Mouse (Mus musculus) lung, embryonic 14.5 days (tissue): ENCODE measurements around the gene Ccdc169. TPM values are rescaled to one million over a fixed set of nuclear protein-coding genes. Genes with fewer than 3 reads are reported as not detected.

Source experiments
- ATAC-seq: fragments of 200-750 bp; cut with Nextera tagmentation; 2 replicates; pipeline ENCODE4 v1.8.0; 2017; ENCODE audit warnings: mild to moderate bottlenecking, moderate TSS enrichment, moderate library complexity; ENCODE audit not compliant: insufficient read depth
- DNase-seq: peaks from one replicate; pipeline ENCODE4 v3.0.0-alpha.2; 2015
- H3K27ac ChIP-seq: fragments of 300-500 bp; sonication (generic); 2 replicates; pipeline ENCODE4 v1.5.1; 2014; ENCODE audit warnings: low read depth, mild to moderate bottlenecking, moderate library complexity
- H3K27me3 ChIP-seq: fragments of 300-500 bp; sonication (generic); 2 replicates; pipeline ENCODE4 v1.6.1; 2014; ENCODE audit warnings: low read length, control low read depth; ENCODE audit not compliant: insufficient read depth
- H3K36me3 ChIP-seq: fragments of 300-500 bp; sonication (generic); 2 replicates; pipeline ENCODE4 v1.6.1; 2014; ENCODE audit warnings: control low read depth; ENCODE audit not compliant: insufficient read depth
- H3K4me1 ChIP-seq: fragments of 300-500 bp; sonication (generic); 2 replicates; pipeline ENCODE4 v1.6.1; 2014; ENCODE audit warnings: antibody characterized with exemption, control low read depth; ENCODE audit not compliant: insufficient read depth
- H3K4me2 ChIP-seq: fragments of 300-500 bp; sonication (generic); 2 replicates; pipeline ENCODE4 v1.6.1; 2014; ENCODE audit warnings: mild to moderate bottlenecking
- H3K4me3 ChIP-seq: fragments of 300-500 bp; sonication (generic); 2 replicates; pipeline ENCODE4 v1.5.1; 2014; ENCODE audit warnings: low read depth, low read length
- H3K9ac ChIP-seq: fragments of 300-500 bp; sonication (generic); 2 replicates; pipeline ENCODE4 v1.6.1; 2014
- H3K9me3 ChIP-seq: fragments of 300-500 bp; sonication (generic); 2 replicates; pipeline ENCODE4 v1.6.1; 2016; ENCODE audit warnings: low read depth, low read length, control low read depth
- CTCF ChIP-seq: IDR thresholded peaks from 2 replicates; pipeline ENCODE4 v1.5.1; 2016; ENCODE audit warnings: antibody characterized with exemption, low read depth
- WGBS: fragments of 180-500 bp; shearing (Covaris S2); extraction: QIAGEN DNeasy Blood & Tissue Kit; methylation state at CpG from one replicate; pipeline ENCODE4 v1.1.7; 2014; 5-methylcytosine and 5-hydroxymethylcytosine counted together
- polyA plus RNA-seq: library from polyadenylated mRNA; unstranded; fragments of >200 nt; fragmentation: Nextera tagmentation; extraction: Ambion mirVana; gene quantifications from 2 replicates; pipeline ENCODE4 v1.2.1, GENCODE M21; 2014

The Ccdc169 gene
- polyA plus RNA-seq, 1 experiment from 2014 or later: not detected

GRCm38 (mm10) chr3:55161144-55161543 lies 24.0 kb downstream of the Ccdc169 start:
- Histone ChIP-seq H3K4me3 (no peak overlapping the region), H3K9ac (no peak overlapping the region), H3K9me3 (no peaks in the 10 kb centered on the region), H3K36me3 (no peaks in the 10 kb centered on the region), H3K4me1 (no peaks in the 10 kb centered on the region), H3K4me2 (no peak overlapping the region), H3K27me3 (no peaks in the 10 kb centered on the region), H3K27ac (no peak overlapping the region)
- DNase-seq: no peak
- no peak for ATAC-seq
- 78% methylated on average over 7 of the region's 7 CpGs for WGBS
- no peak for TF ChIP-seq CTCF

- no peak overlapping the region for H3K27ac ChIP-seq
- no peaks in the 10 kb centered on the region for H3K36me3 ChIP-seq
- no peak for TF ChIP-seq CTCF
- no peaks in the 10 kb centered on the region for H3K9me3 ChIP-seq
- no peak overlapping the region for H3K4me3 ChIP-seq
- no peak overlapping the region for H3K4me2 ChIP-seq
- 58% methylated on average over 4 of the region's 4 CpGs for WGBS
- ATAC-seq (no peak), DNase-seq (no peak)
- H3K9ac ChIP-seq: no peak overlapping the region
- H3K4me1 ChIP-seq: no peaks in the 10 kb centered on the region
- no peaks in the 10 kb centered on the region for H3K27me3 ChIP-seq
Observed at GRCm38 (mm10) chr3:55163510-55163909, 26.4 kb downstream of the Ccdc169 start.

DNA sequence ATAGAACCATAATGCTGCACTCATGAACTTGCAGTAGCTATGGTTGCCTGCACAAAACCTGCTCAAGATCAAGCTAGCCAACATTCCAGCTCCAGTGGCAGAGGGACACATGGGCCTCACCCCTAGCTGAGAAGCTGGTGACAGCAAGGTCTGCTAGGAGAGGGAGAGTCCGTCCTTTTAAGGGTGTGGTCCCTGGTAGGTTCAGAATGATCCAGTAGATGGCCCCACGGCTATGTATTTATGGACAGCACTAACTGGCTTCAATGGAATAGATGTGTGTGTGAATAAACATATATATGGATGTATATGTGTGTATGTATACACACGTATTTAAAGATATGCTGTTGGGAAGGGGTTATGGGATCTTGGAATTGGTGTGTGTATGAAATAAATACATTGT lies 35.3 kb downstream of the Ccdc169 start:
- TF ChIP-seq CTCF: no peak
- ATAC-seq (no peak), DNase-seq (no peak)
- H3K4me1 ChIP-seq: no peaks in the 10 kb centered on the region
- no peaks in the 10 kb centered on the region for H3K27me3 ChIP-seq
- no peak overlapping the region for H3K9ac ChIP-seq
- no peak overlapping the region for H3K27ac ChIP-seq
- 63% methylated on average over 3 of the region's 3 CpGs for WGBS
- no peak overlapping the region for H3K4me3 ChIP-seq
- H3K9me3 ChIP-seq: no peaks in the 10 kb centered on the region
- H3K36me3 ChIP-seq: no peaks in the 10 kb centered on the region
- no peak overlapping the region for H3K4me2 ChIP-seq

- Histone ChIP-seq H3K9me3 (no peaks in the 10 kb centered on the region), H3K9ac (no peak overlapping the region), H3K4me1 (no peaks in the 10 kb centered on the region), H3K36me3 (no peaks in the 10 kb centered on the region), H3K27me3 (no peaks in the 10 kb centered on the region), H3K4me3 (no peak overlapping the region), H3K4me2 (no peak overlapping the region), H3K27ac (no peak overlapping the region)
- no peak for ATAC-seq
- WGBS: 38% methylated on average over 6 of the region's 6 CpGs
- TF ChIP-seq CTCF: no peak
- DNase-seq: no peak
Observed at GRCm38 (mm10) chr3:55177271-55177670, 40.1 kb downstream of the Ccdc169 start.

- H3K9me3 ChIP-seq: no peaks in the 10 kb centered on the region
- H3K27me3 ChIP-seq: no peaks in the 10 kb centered on the region
- no peak within 1 kb of the TSS for H3K4me3 ChIP-seq
- DNase-seq (no peak), ATAC-seq (no peak)
- H3K27ac ChIP-seq: no peak within 1 kb of the TSS
- H3K9ac ChIP-seq: no peak within 1 kb of the TSS
- no peaks in the 10 kb centered on the region for H3K36me3 ChIP-seq
- 90% methylated on average over 22 of the region's 22 CpGs for WGBS
- H3K4me1 ChIP-seq: no peaks in the 10 kb centered on the region
- TF ChIP-seq CTCF: no peak
- H3K4me2 ChIP-seq: no peak within 1 kb of the TSS
Observed at GRCm38 (mm10) chr3:55181766-55182165, 44.6 kb downstream of the Ccdc169 start, which contains the start of gene Sohlh2. Gene Sohlh2, plus strand, starts transcription at chr3:55182028.

DNA sequence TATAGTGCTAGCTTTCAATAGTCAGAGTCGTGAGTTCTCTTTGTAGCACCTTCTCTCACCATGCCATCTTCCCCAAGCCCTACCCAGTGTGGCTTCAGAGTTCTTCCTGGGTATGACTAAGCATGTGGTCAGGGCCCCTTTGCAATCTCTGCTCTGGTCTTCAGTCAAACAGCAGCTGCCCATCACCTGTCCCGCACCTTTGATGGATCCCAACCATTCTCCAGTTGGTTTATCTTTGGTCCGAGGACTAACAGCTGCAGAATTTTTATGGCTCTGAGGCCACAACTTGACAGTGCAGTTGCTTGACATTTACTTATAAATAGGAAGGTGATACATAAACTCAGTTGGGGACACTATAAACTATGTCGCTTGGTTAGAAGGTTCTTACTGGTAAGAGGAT lies 54.5 kb downstream of the Ccdc169 start:
- Histone ChIP-seq H3K4me1 (no peaks in the 10 kb centered on the region), H3K4me2 (no peak overlapping the region), H3K27me3 (no peaks in the 10 kb centered on the region), H3K9ac (no peak overlapping the region), H3K9me3 (no peaks in the 10 kb centered on the region), H3K36me3 (no peaks in the 10 kb centered on the region), H3K4me3 (no peak overlapping the region), H3K27ac (no peak overlapping the region)
- TF ChIP-seq CTCF: no peak
- 52% methylated on average over 4 of the region's 4 CpGs for WGBS
- ATAC-seq (no peak), DNase-seq (no peak)

DNA sequence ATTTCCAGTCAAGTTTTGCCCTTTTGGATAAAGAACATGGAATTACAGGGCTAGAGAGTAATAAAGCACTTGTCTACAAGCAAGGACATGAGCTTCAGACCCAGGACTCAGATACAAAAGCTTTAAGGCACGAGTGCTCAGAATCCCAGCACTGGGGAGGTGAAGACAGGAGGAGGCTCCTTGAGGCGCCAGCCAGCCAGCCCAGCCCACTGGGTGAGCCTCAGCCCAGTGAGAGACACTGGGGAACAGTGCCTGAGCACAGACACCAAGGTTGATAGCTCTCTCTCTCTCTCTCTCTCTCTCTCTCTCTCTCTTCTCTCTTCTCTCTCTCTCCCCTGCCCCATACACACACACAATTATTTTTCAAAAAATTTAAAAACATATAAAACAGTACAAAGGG lies 56.2 kb downstream of the Ccdc169 start:
- Histone ChIP-seq H3K4me1 (no peaks in the 10 kb centered on the region), H3K9ac (no peak overlapping the region), H3K36me3 (no peaks in the 10 kb centered on the region), H3K4me3 (no peak overlapping the region), H3K27ac (no peak overlapping the region), H3K27me3 (no peaks in the 10 kb centered on the region), H3K4me2 (no peak overlapping the region), H3K9me3 (no peaks in the 10 kb centered on the region)
- ATAC-seq (no peak), DNase-seq (no peak)
- 62% methylated on average over 2 of the region's 2 CpGs for WGBS
- TF ChIP-seq CTCF: no peak

GRCm38 (mm10) chr3:55194792-55195191 lies 57.7 kb downstream of the Ccdc169 start:
- 71% methylated on average over 8 of the region's 8 CpGs for WGBS
- no peak overlapping the region for H3K9ac ChIP-seq
- TF ChIP-seq CTCF: no peak
- no peak for ATAC-seq
- no peak overlapping the region for H3K4me3 ChIP-seq
- no peak for DNase-seq
- H3K4me1 ChIP-seq: no peaks in the 10 kb centered on the region
- H3K27me3 ChIP-seq: no peaks in the 10 kb centered on the region
- H3K9me3 ChIP-seq: no peaks in the 10 kb centered on the region
- no peaks in the 10 kb centered on the region for H3K36me3 ChIP-seq
- no peak overlapping the region for H3K27ac ChIP-seq
- no peak overlapping the region for H3K4me2 ChIP-seq
